Mouse (Mus musculus) heart, embryonic 13.5 days (tissue): Measurements from ENCODE around the gene Plscr5. TPM values are rescaled to one million over a fixed set of nuclear protein-coding genes. Genes with fewer than 3 reads are reported as not detected.
A peak's percentile ranks its signal among the peaks of the same experiment; 100 is the strongest.

Experiments
- ATAC-seq: fragments of 200-750 bp; cut with Nextera tagmentation; 2 replicates; pipeline ENCODE4 v1.8.0; 2017; ENCODE audit warnings: moderate TSS enrichment; ENCODE audit not compliant: insufficient number of reproducible peaks, low FRiP score, low TSS enrichment; ENCODE audit errors: extremely low read depth
- H3K27ac ChIP-seq: fragments of 300-500 bp; sonication (generic); replicated peaks from 2 replicates; pipeline ENCODE4 v1.5.1; 2015; ENCODE audit warnings: moderate library complexity, mild to moderate bottlenecking, inconsistent platforms
- H3K27me3 ChIP-seq: fragments of 300-500 bp; sonication (generic); replicated peaks from 2 replicates; pipeline ENCODE4 v1.6.1; 2015; ENCODE audit warnings: mild to moderate bottlenecking, inconsistent platforms
- H3K36me3 ChIP-seq: fragments of 300-500 bp; sonication (generic); 2 replicates; pipeline ENCODE4 v1.6.1; 2015; ENCODE audit warnings: mild to moderate bottlenecking, inconsistent platforms
- H3K4me1 ChIP-seq: fragments of 300-500 bp; sonication (generic); 2 replicates; pipeline ENCODE4 v1.6.1; 2015; ENCODE audit warnings: inconsistent platforms
- H3K4me2 ChIP-seq: fragments of 300-500 bp; sonication (generic); 2 replicates; pipeline ENCODE4 v1.6.1; 2015; ENCODE audit warnings: inconsistent platforms, mild to moderate bottlenecking, moderate library complexity
- H3K4me3 ChIP-seq: fragments of 300-500 bp; sonication (generic); 2 replicates; pipeline ENCODE4 v1.5.1; 2015; ENCODE audit warnings: moderate library complexity, mild to moderate bottlenecking, inconsistent platforms
- H3K9ac ChIP-seq: fragments of 300-500 bp; sonication (generic); 2 replicates; pipeline ENCODE4 v1.6.1; 2015; ENCODE audit warnings: inconsistent platforms, mild to moderate bottlenecking, moderate library complexity
- H3K9me3 ChIP-seq: fragments of 300-500 bp; sonication (generic); 2 replicates; pipeline ENCODE4 v1.6.1; 2016; ENCODE audit warnings: inconsistent platforms
- WGBS: fragments of 180-500 bp; shearing (Covaris S2); methylation state at CpG from one replicate; pipeline ENCODE4 v1.1.7; 2015; ENCODE audit warnings: mixed read lengths; 5-methylcytosine and 5-hydroxymethylcytosine counted together
- polyA plus RNA-seq: library from polyadenylated mRNA; unstranded; fragments of >200 nt; fragmentation: Nextera tagmentation; extraction: Ambion mirVana; gene quantifications from 2 replicates; pipeline ENCODE4 v1.2.1, GENCODE M21; 2015

Gene Plscr5
- polyA plus RNA-seq, 1 experiment from 2014 or later = not detected

- peak overlapping the region; percentile 20 for H3K4me2 ChIP-seq
- no peak overlapping the region for H3K9ac ChIP-seq
- H3K4me3 ChIP-seq = no peak overlapping the region
- H3K36me3 ChIP-seq = no peaks in the 10 kb centered on the region
- WGBS = 74% methylated on average over 8 of the region's 8 CpGs
- H3K4me1 ChIP-seq = peaks cover 4% of the 10 kb centered on the region; the same call in 1 of the 2 replicates
- no peaks in the 10 kb centered on the region for H3K27me3 ChIP-seq
- no peak overlapping the region for H3K27ac ChIP-seq
- no peak for ATAC-seq
- no peaks in the 10 kb centered on the region for H3K9me3 ChIP-seq
Measured at GRCm38 (mm10) chr9:92207757-92208156, 15.0 kb downstream of the Plscr5 start.

DNA sequence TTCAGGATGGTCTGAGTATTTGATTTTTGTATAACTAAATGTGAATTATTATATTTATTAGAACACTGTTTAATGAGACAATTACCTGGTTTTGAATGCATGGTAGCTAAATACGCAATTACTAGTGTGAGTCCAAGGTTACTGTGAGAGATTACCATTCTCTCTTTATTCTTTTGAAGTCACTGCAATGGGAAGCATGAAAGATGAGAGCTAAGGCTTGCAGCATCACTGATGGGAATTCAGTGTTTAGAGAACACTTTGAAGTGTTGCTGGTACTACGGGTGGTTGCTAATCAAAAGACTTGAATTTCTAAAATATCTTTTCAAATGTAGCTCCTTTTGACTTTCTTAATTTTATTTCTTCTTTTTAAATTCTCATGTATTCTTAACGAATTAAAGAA, 17.1 kb downstream of the Plscr5 start:
- H3K4me3 ChIP-seq = no peak overlapping the region
- H3K27ac ChIP-seq = no peak overlapping the region
- WGBS = 72% methylated on average over 3 of the region's 3 CpGs
- H3K9me3 ChIP-seq = no peaks in the 10 kb centered on the region
- no peaks in the 10 kb centered on the region for H3K27me3 ChIP-seq
- H3K4me2 ChIP-seq = no peak overlapping the region
- H3K4me1 ChIP-seq = peaks cover 4% of the 10 kb centered on the region; the same call in 1 of the 2 replicates
- no peak for ATAC-seq
- no peaks in the 10 kb centered on the region for H3K36me3 ChIP-seq
- H3K9ac ChIP-seq = no peak overlapping the region

GRCm38 (mm10) chr9:92210386-92210967, 17.7 kb downstream of the Plscr5 start:
- ATAC-seq = no peak
- H3K27me3 ChIP-seq = no peaks in the 10 kb centered on the region
- H3K4me2 ChIP-seq = no peak overlapping the region
- H3K27ac ChIP-seq = no peak overlapping the region
- no peaks in the 10 kb centered on the region for H3K9me3 ChIP-seq
- H3K36me3 ChIP-seq = no peaks in the 10 kb centered on the region
- H3K4me1 ChIP-seq = peaks cover 4% of the 10 kb centered on the region; the same call in 1 of the 2 replicates
- 69% methylated on average over 7 of the region's 7 CpGs for WGBS
- H3K4me3 ChIP-seq = no peak overlapping the region
- H3K9ac ChIP-seq = no peak overlapping the region

DNA sequence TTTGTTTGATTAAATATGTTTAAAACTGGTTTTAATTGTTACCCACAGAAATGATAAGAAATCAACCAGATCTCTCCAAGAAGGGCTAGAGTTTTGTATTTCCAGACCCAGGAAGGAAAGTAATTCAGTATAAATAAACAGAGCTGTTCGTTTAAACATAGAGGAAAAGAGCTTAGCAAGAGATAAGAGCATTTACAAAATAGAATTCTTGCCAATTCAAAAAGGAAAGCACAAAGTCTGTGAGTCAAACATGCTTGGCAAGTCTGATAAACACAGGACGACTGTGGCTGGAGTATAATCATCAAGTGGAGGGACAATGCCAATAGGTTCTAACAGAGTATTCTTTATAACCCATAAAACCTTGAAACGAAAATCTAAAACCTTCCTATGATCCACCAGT, 18.3 kb downstream of the Plscr5 start:
- no peaks in the 10 kb centered on the region for H3K9me3 ChIP-seq
- H3K27ac ChIP-seq = no peak overlapping the region
- 27% methylated on average over 3 of the region's 3 CpGs for WGBS

GRCm38 (mm10) chr9:92217484-92217883, 24.7 kb downstream of the Plscr5 start:
- no peak overlapping the region for H3K9ac ChIP-seq
- H3K36me3 ChIP-seq = no peaks in the 10 kb centered on the region
- H3K4me1 ChIP-seq = no peaks in the 10 kb centered on the region
- no peak overlapping the region for H3K4me2 ChIP-seq
- no peak overlapping the region for H3K27ac ChIP-seq
- no peaks in the 10 kb centered on the region for H3K9me3 ChIP-seq
- H3K27me3 ChIP-seq = no peaks in the 10 kb centered on the region
- no peak for ATAC-seq
- 45% methylated on average over 4 of the region's 4 CpGs for WGBS
- no peak overlapping the region for H3K4me3 ChIP-seq

More for the DNA sequence above, 18.3 kb downstream of the Plscr5 start:
- ATAC-seq = no peak
- Histone ChIP-seq H3K4me2 (no peak overlapping the region), H3K9ac (no peak overlapping the region), H3K4me1 (peaks cover 4% of the 10 kb centered on the region; the same call in 1 of the 2 replicates), H3K27me3 (no peaks in the 10 kb centered on the region), H3K4me3 (no peak overlapping the region), H3K36me3 (no peaks in the 10 kb centered on the region)

DNA sequence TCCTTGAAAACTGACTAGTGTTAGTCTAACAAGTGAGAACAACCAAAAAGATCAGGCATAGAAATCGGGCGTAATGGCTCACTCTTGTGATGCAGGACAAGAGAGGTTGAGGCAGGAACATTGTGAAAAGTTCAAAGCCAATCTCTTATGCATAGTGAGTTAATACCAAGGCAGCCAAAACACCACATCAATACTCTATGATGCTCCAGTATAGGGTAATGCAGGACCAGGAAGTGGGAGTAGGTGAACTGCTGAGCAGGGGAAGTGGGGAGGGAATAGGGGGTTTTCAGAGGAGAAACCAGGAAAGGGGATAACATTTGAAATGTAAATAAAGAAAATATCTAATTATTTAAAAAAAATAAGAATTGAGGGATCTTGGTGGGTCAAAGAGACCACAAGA, 25.2 kb downstream of the Plscr5 start:
- no peak overlapping the region for H3K4me3 ChIP-seq
- no peaks in the 10 kb centered on the region for H3K36me3 ChIP-seq
- no peak overlapping the region for H3K4me2 ChIP-seq
- H3K9ac ChIP-seq = no peak overlapping the region
- no peaks in the 10 kb centered on the region for H3K9me3 ChIP-seq
- ATAC-seq = no peak
- no peaks in the 10 kb centered on the region for H3K4me1 ChIP-seq
- WGBS = 76% methylated on average over 2 of the region's 2 CpGs
- no peaks in the 10 kb centered on the region for H3K27me3 ChIP-seq
- no peak overlapping the region for H3K27ac ChIP-seq

GRCm38 (mm10) chr9:92220151-92220550, 27.4 kb downstream of the Plscr5 start:
- Histone ChIP-seq H3K36me3 (no peaks in the 10 kb centered on the region), H3K27me3 (no peaks in the 10 kb centered on the region), H3K4me1 (no peaks in the 10 kb centered on the region), H3K9me3 (no peaks in the 10 kb centered on the region), H3K9ac (no peak overlapping the region), H3K4me3 (no peak overlapping the region), H3K27ac (no peak overlapping the region), H3K4me2 (no peak overlapping the region)
- no peak for ATAC-seq
- 46% methylated on average over 3 of the region's 3 CpGs for WGBS

GRCm38 (mm10) chr9:92221480-92221879, 28.7 kb downstream of the Plscr5 start:
- no peak overlapping the region for H3K4me3 ChIP-seq
- no peak overlapping the region for H3K9ac ChIP-seq
- H3K27ac ChIP-seq = no peak overlapping the region
- no peak for ATAC-seq
- H3K9me3 ChIP-seq = no peaks in the 10 kb centered on the region
- no peaks in the 10 kb centered on the region for H3K27me3 ChIP-seq
- H3K4me1 ChIP-seq = no peaks in the 10 kb centered on the region
- H3K36me3 ChIP-seq = no peaks in the 10 kb centered on the region
- no peak overlapping the region for H3K4me2 ChIP-seq

DNA sequence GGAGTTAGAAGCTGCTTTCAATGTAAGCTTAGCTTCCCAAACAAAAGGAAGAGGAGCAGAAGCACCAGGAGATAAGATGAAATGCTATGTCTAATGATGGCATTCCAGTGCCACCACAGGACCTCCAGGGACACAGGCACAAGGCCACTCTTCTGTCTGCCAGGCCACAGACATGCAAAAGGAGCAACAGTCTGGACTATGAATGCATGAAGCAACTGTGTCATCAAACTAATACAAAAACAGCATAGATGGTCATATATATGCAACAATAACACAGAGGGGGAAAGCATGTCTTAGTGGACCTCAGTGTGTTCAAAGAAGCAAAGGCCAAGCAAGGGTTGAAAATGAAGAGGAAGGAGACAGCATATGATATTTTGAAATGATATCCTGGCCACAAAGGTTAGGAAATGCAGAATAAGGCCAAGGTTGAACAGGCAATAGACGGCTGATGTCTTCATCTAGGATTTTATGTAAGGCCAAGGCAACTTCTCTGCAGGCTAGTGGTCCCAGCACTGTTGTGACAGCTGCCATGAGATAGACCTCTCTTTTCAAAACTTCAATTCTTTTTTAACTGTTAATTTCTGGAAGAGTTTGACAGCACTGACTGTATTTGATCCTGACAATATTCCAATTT, 32.0 kb downstream of the Plscr5 start:
- Histone ChIP-seq H3K9ac (no peak overlapping the region), H3K27me3 (no peaks in the 10 kb centered on the region), H3K9me3 (no peaks in the 10 kb centered on the region), H3K4me1 (no peaks in the 10 kb centered on the region), H3K27ac (no peak overlapping the region), H3K4me3 (no peak overlapping the region), H3K36me3 (no peaks in the 10 kb centered on the region), H3K4me2 (no peak overlapping the region)
- 87% methylated on average over 1 of the region's 1 CpGs for WGBS
- ATAC-seq = no peak

DNA sequence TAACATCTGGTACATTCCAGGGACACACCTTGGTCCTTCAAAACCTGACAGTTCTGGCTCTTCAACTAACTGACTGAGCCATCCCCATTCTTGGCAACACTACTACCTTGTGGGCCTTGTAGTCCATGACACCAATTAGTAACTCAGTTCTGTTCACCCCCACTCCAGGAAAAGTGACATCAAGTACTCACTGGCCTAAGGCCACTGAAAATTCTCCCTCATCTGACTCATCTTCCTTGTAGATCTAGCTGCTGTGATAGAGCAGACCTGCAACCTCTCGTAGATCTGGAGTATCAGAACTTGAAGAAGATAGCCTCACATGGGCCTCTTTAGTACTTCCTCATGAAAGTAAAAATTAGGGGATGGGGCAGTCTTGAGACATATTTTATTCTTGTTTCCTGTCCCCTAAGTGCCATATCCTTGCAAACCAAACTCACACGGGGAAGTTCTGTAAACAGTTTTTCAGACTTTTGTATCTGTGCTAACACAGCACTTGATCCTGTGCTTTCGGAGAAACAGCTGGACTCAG, 33.5 kb downstream of the Plscr5 start:
- Histone ChIP-seq H3K4me1 (0 out of 2 replicates have a peak, but pooled peaks cover 3% of the 10 kb centered on the region), H3K27me3 (no peaks in the 10 kb centered on the region), H3K9ac (no peak overlapping the region), H3K9me3 (no peaks in the 10 kb centered on the region), H3K27ac (no peak overlapping the region), H3K36me3 (no peaks in the 10 kb centered on the region), H3K4me2 (no peak overlapping the region), H3K4me3 (no peak overlapping the region)
- 69% methylated on average over 3 of the region's 3 CpGs for WGBS
- ATAC-seq = no peak

DNA sequence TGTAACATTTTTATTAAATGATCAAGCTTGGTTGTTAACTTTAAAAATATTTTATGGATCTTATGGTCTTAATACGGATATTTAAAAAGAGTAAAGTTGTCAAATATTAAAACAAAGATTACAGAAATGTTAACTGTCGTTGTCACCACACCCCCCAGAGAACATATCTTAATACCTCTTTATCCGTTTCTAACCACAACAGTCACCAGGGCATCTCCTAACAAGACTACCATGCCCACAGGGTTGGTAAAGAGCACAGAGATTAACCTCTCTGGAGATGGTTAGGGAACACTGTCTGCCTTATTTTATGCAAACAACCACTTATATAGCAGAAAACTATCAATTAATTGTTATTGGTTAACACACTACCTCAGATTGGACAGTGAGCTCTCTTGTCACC, 34.1 kb downstream of the Plscr5 start:
- H3K9me3 ChIP-seq = no peaks in the 10 kb centered on the region
- H3K4me1 ChIP-seq = 0 out of 2 replicates have a peak, but pooled peaks cover 3% of the 10 kb centered on the region
- no peaks in the 10 kb centered on the region for H3K27me3 ChIP-seq
- WGBS = 69% methylated on average over 3 of the region's 3 CpGs
- no peak for ATAC-seq
- H3K27ac ChIP-seq = no peak overlapping the region
- H3K4me3 ChIP-seq = no peak overlapping the region
- H3K9ac ChIP-seq = no peak overlapping the region
- H3K36me3 ChIP-seq = no peaks in the 10 kb centered on the region
- H3K4me2 ChIP-seq = no peak overlapping the region
